Mouse (Mus musculus) monocyte, adult 2 months (primary cell): ENCODE measurements around the gene Smim27.
"Not testable (repeated sequence)": the region's sequence is repeated elsewhere in the genome, so short reads cannot be mapped to it uniquely, and the experiment has no call there.

Source experiments
- DNase-seq, 2 experiments: peaks; one replicate each; pipeline ENCODE4 v3.0.0; 2022; ENCODE audit warnings: low spot score in 2 of 2, low read depth in 1 of 2

Smim27 gene

GRCm38 (mm10) chr4:40254385-40255103 is 14.8 kb upstream of the Smim27 start:
- no peak for DNase-seq

GRCm38 (mm10) chr4:40264321-40264720 is 5.1 kb upstream of the Smim27 start:
- DNase-seq = no peak

GRCm38 (mm10) chr4:40267681-40268080 is 1.7 kb upstream of the Smim27 start:
- no peak for DNase-seq

- DNase-seq = peak; percentile 45 to 67
Observed at GRCm38 (mm10) chr4:40268204-40268813, 1.1 kb upstream of the Smim27 start.

GRCm38 (mm10) chr4:40268835-40269234 is 544 bp upstream of the Smim27 start:
- DNase-seq = no peak

GRCm38 (mm10) chr4:40278880-40279275 is 9.5 kb downstream of the Smim27 start:
- no peak for DNase-seq

- DNase-seq = peak; percentile 61 to 87
Observed at GRCm38 (mm10) chr4:40279276-40279900, 10.0 kb downstream of the Smim27 start, which contains the start of gene Ndufb6. Gene Ndufb6 (minus strand): TSS chr4:40279421.

- peak in 1 of 2 experiments; percentile 25 for DNase-seq
Observed at GRCm38 (mm10) chr4:40285582-40285981, 16.2 kb downstream of the Smim27 start.

- DNase-seq = no peak
Observed at GRCm38 (mm10) chr4:40287415-40287814, 18.0 kb downstream of the Smim27 start.

GRCm38 (mm10) chr4:40289046-40289445 is 19.7 kb downstream of the Smim27 start:
- DNase-seq = no peak

GRCm38 (mm10) chr4:40291511-40291910 is 22.1 kb downstream of the Smim27 start:
- DNase-seq = not testable (repeated sequence)

GRCm38 (mm10) chr4:40299169-40299568 is 29.8 kb downstream of the Smim27 start:
- DNase-seq = no peak

- DNase-seq = peak; percentile 23 to 34
Observed at GRCm38 (mm10) chr4:40301076-40301789, 31.9 kb downstream of the Smim27 start.

GRCm38 (mm10) chr4:40302445-40303125 is 33.2 kb downstream of the Smim27 start:
- DNase-seq = no peak

GRCm38 (mm10) chr4:40309682-40310081 is 40.3 kb downstream of the Smim27 start:
- DNase-seq = no peak

- DNase-seq = no peak
Observed at GRCm38 (mm10) chr4:40310796-40311383, 41.5 kb downstream of the Smim27 start.

GRCm38 (mm10) chr4:40312213-40312612 is 42.8 kb downstream of the Smim27 start:
- DNase-seq = no peak

GRCm38 (mm10) chr4:40313026-40313425 is 43.6 kb downstream of the Smim27 start:
- DNase-seq = peak; percentile 16 to 28

- DNase-seq = no peak
Observed at GRCm38 (mm10) chr4:40317404-40317803, 48.0 kb downstream of the Smim27 start.
